Mouse (Mus musculus): Measurements from ENCODE around the gene Natd1. TPM values are rescaled to one million over a fixed set of nuclear protein-coding genes. Genes with fewer than 3 reads are reported as not detected.
"Not testable (repeated sequence)": the region's sequence is repeated elsewhere in the genome, so short reads cannot be mapped to it uniquely, and the experiment has no call there.

Gene Natd1
- total RNA-seq, 2 experiments from 2014 or later, result 24.4 to 27.6 TPM

DNA sequence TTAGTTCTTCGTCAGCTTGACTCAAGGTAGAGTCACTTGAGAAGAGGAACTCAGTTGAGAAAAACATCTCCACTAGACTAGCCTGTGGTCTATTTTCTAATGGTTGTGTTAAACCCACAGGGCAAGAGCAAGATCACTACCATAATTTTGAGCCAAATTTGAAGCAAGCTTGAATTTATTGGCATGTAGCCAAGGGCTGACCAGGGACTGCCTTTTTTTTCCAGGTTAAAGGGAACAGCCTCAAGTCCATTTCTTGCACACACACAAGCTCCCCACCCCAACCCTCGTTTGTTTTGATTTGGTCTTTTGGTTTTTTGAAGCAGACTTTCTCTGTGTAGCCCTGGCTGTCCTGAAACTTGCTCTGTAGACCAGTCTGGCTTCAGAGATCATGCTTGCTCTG, 24.7 kb downstream of the Natd1 start:
- no peak for DNase-seq

- not testable (repeated sequence) for DNase-seq
Observed at GRCm38 (mm10) chr11:60886986-60887385, 27.6 kb downstream of the Natd1 start.

GRCm38 (mm10) chr11:60882386-60882785, 32.2 kb downstream of the Natd1 start:
- DNase-seq, result no peak

- no peak for DNase-seq
Observed at GRCm38 (mm10) chr11:60880559-60880958, 34.0 kb downstream of the Natd1 start.

DNA sequence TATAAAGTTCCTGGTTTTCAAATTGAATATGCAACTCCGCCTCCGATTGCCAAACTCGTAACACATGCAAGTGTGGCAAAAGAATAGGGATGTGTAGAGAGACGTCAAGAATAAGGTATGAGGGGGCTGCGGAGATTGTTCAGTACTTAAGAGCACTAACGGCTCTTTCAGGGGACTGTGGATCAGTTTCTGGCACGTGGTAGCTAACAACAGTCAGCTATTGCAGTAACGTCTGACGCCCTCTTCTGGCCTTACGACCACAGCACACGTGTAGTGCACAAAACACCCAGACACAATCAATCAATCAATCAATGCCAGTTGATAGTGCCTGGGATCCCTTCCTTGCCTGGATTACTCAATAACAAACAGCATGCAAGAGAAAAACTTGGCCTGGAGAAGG, 35.1 kb downstream of the Natd1 start:
- DNase-seq, result peak; percentile 57

GRCm38 (mm10) chr11:60878675-60879294, 35.8 kb downstream of the Natd1 start, which contains the start of gene Tmem11:
Tmem11 (minus strand) TSS chr11:60879272.
- peak; percentile 95 for DNase-seq

GRCm38 (mm10) chr11:60878056-60878612, 36.4 kb downstream of the Natd1 start:
- peak; percentile 73 for DNase-seq

GRCm38 (mm10) chr11:60873101-60873500, 41.4 kb downstream of the Natd1 start:
- no peak for DNase-seq

- no peak for DNase-seq
Observed at GRCm38 (mm10) chr11:60871409-60871808, 43.1 kb downstream of the Natd1 start.

- DNase-seq, result not testable (repeated sequence)
Observed at GRCm38 (mm10) chr11:60869471-60869870, 45.1 kb downstream of the Natd1 start.

DNA sequence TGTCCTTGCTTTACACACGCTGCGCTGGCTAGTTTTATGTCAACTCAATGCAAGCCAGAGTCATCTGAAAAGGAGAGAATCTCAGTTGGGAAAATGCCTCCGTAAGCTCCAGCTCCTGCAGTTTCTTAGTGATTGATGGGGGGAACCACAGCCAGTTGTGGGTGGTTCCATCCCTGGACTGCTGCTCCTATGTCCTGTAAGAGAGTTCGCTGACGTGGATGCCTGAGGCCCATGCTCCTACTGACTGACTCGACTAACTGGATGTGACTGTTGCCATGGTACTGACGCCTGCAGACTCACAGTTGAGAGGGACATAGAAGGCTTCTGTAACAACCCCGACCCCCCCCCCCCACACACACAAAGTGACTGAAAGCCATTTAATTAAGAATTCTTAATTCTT, 46.6 kb downstream of the Natd1 start:
- DNase-seq, result no peak

DNA sequence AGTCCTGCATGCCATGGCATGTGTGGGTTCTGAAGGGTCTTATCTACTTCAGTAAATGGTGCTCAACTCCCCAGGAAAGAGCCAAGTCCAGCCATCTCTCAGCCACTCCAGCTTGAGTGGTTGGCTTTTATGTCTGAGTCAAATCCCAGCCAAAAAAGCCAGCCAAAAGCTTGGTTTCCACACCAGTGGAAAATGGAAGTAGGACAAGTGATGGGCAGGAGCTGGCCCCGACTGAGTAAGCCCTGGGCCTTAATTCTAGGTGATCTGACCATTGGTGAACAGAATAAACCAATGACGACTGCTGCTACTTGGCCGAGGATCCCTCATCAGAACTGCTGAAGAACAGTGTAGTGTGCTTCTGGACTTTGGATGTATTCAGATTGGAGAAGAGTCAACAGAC, 47.1 kb downstream of the Natd1 start:
- DNase-seq, result no peak

- no peak for DNase-seq
Observed at GRCm38 (mm10) chr11:60866021-60866420, 48.5 kb downstream of the Natd1 start.

DNA sequence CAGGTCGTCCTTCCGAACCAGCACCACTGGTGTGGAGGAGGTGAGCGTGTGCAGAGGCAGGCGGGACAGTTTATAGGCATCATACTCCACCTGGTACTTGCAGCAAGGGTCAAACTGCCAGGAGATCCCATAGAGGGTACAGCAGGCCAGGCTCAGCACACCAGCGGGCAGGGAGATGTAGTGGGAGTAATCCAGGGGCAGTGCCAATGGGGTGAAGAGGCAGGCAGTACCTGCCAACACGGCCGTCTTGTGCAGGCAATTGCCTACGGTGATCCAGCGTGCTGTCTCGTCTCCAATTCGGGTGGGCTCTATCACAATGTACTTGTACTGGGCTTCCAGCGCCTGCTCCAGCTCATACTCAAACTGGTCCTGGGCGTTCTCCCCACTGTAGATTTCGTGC, 49.6 kb downstream of the Natd1 start:
- DNase-seq, result peak; percentile 35

- no peak for DNase-seq
Observed at GRCm38 (mm10) chr11:60864166-60864565, 50.4 kb downstream of the Natd1 start.

GRCm38 (mm10) chr11:60863196-60863595, 51.4 kb downstream of the Natd1 start:
- DNase-seq, result peak; percentile 37

DNA sequence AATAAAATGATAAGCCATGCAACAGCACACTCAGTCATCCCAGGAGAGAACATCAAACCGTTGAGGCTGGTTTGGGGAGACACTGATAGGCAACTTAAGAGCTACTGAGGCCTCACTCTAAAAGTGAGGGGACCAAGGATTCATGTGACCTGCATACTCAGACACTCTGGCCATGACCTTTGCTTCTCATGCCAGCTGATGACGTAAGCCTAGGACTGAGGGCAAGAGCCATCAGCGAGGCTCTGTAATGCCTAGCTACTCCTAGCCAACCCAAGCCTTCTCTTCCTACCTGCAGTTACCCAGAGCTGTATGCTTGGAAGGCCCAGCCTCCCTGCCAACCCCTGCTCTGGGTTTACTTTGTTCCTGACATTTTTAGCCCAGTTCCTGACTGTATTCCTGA, 52.6 kb downstream of the Natd1 start:
- DNase-seq, result no peak

DNA sequence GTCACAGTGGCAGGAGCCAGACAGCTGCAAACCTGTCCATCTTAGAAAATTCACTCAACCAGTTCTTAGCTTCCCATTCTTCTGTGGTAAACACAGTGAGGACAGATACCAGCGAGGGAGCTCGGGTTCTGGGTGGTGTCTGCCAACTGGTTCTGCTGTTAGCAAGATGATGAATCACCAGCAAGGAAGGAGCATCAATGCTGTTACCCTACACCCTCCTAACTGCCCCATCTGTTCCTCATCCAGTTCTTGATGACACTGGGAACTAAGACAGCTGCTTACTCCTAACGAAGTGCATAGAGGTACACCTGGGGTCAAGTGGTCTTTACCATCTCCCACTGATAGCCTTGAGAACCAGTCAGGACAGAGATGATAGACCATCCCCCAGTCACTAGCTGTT, 58.0 kb downstream of the Natd1 start:
- DNase-seq, result no peak

Other genes starting within 250 kb of the Natd1 start
- gene Llgl1, start 215.0 kb downstream of the Natd1 start, total RNA-seq (2021), result 10 to 100 TPM; 26.6 to 28.4 TPM
- gene Flii, start 187.5 kb downstream of the Natd1 start, total RNA-seq (2021), result 100 to 1,000 TPM; 104 to 107 TPM
- 10 to 100 TPM; 20.7 to 24.8 TPM for gene Mief2, start 186.4 kb downstream of the Natd1 start, total RNA-seq (2021)
- 1 to 10 TPM; 7.7 to 8.0 TPM for gene Top3a, start 137.4 kb downstream of the Natd1 start, total RNA-seq (2021)
- 10 to 100 TPM; 15.8 to 16.2 TPM for gene Smcr8, start 137.2 kb downstream of the Natd1 start, total RNA-seq (2021)
- gene Shmt1, start 103.0 kb downstream of the Natd1 start, total RNA-seq (2021), result 10 to 100 TPM; 24.7 to 26.8 TPM
- 10 to 100 TPM; 17.1 to 19.7 TPM for gene Dhrs7b, start 84.1 kb downstream of the Natd1 start, total RNA-seq (2021)
- gene Tmem11, start 35.5 kb downstream of the Natd1 start, total RNA-seq (2021), result 10 to 100 TPM; 37.5 to 43.4 TPM
- gene Map2k3, start 17.3 kb upstream of the Natd1 start, total RNA-seq (2021), result 10 to 100 TPM; 38.8 to 42.3 TPM
- 10 to 100 TPM; 18.3 to 21.0 TPM for gene Kcnj12, start 107.8 kb upstream of the Natd1 start, total RNA-seq (2021)
- gene Tnfrsf13b, start 212.0 kb upstream of the Natd1 start, total RNA-seq (2021), result 1 to 10 TPM in 1 of 2 experiments, under 1 TPM in 1; 0.90 to 1.0 TPM